Mouse (Mus musculus) left cerebral cortex, adult 8-10 months (tissue): ENCODE results near the gene Efcab12. TPM values are rescaled to one million over a fixed set of nuclear protein-coding genes. Genes with fewer than 3 reads are reported as not detected.
"Not testable (repeated sequence)": the region's sequence is repeated elsewhere in the genome, so short reads cannot be mapped to it uniquely, and the experiment has no call there.

ENCODE experiments used
- DNase-seq, 2 experiments: peaks; one replicate each; pipeline ENCODE4 v3.0.0; 2022; ENCODE audit warnings: low spot score in 2 of 2
- total RNA-seq, 4 experiments: library from RNA; stranded (reverse); gene quantifications; 2 replicates each; pipeline ENCODE4 v1.2.4; 2022

Gene Efcab12
- total RNA-seq, 4 experiments from 2014 or later = 4.3 to 5.4 (median 4.7) TPM

DNA sequence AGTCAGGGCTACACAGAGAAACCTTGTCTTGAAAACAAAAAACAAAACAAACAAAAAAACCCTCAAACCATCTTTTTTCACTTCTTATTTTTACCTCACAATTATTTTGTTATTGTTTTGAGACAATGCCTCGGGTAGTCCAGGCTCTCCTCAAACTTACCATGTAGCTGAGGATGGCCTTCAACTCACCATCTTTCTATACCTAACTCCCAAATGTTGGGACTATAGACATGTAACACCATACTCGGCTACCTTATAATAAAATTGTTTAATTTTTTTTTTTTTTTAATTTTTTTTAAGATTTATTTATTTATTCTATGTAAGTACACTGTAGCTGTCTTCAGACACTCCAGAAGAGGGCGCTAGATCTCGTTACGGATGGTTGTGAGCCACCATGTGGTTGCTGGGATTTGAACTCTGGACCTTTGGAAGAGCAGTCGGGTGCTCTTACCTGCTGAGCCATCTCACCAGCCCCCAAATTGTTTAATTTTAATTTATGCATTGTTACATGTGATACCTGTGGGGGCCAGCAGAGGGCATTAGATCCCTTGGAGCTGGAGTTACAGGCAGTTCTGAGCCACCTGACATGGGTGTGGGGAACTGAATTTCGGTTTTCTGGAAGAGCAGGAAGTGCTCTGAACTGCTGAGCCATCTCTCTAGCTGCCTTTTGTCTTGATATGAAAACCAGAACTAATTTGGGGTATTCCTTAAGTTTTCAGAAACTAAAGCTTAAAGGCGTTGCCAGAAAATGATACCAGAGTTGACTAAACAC, 8.6 kb upstream of the Efcab12 start:
- peak in 1 of 2 experiments; percentile 43 for DNase-seq

- DNase-seq = no peak
Measured at GRCm38 (mm10) chr6:115845006-115845405, 6.8 kb upstream of the Efcab12 start.

DNA sequence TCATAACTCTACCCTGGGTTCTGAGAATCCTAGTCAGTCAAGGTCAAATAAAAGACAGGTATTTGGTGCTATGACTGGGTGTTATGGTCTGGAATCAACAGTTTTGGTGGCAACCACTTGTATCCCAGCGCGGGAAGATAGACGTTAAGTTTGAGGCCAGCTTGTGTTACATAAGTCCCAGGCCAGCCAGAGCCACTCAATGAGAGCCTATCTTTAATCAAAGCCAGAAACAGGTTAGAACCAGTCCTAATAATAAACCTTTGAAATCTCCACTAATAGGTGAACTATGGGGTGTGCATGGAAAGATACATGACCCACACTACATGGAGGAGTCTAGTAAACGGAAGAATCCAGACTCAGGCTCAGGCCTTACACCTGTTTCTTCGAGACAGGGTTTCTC, 533 bp upstream of the Efcab12 start:
- DNase-seq = no peak

DNA sequence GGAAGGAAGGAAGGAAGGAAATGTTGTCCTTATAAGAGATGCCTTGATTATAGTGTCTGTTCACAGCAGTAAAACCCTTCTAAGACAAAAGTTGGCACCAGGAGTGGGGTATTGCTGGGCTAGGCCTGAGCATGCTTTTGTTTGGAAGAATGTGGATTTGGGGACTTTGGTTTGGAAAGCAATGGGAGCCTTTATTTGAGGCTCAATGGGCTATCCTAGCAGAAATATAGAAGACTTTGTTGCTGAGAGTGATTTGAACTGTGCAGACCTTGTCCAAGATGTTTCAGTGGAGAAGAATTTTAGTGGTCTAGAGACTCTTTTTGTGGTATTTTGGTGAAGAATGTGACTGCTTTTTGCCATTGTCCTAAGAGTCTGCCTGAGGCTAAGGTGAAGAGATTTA, 4.4 kb downstream of the Efcab12 start:
- no peak for DNase-seq

DNA sequence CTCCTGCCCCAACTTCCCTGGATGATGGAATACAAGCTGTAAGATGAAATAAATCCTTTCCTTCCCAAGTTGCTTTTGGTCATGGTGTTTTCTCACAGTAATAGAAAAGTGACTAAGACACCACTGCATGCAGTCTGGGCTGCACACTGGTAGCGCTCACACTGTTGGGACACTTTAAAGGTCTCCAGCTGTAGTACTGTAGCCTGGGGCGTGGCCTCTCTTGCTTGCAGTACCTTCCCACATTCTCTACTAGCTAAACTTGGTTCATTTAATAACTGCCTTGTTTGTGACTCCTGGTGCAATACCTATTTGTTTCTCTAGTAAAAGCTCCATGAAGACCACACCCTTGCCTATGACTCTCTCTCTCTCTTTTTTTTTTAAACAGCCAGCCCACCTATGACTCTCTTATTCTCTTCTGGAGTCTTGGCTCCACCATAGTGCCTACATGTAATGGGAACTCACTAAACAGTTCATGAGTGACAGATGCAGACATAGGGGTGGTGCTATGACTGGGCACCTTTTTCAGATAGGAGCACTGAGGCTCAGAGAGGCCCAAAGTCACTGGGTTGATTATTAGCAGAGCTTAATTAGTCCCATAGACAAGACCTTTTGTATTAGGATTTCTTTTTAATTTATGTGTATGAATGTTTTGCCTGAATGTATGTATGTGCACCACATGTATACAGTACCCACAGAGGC, 5.9 kb downstream of the Efcab12 start:
- DNase-seq = no peak

DNA sequence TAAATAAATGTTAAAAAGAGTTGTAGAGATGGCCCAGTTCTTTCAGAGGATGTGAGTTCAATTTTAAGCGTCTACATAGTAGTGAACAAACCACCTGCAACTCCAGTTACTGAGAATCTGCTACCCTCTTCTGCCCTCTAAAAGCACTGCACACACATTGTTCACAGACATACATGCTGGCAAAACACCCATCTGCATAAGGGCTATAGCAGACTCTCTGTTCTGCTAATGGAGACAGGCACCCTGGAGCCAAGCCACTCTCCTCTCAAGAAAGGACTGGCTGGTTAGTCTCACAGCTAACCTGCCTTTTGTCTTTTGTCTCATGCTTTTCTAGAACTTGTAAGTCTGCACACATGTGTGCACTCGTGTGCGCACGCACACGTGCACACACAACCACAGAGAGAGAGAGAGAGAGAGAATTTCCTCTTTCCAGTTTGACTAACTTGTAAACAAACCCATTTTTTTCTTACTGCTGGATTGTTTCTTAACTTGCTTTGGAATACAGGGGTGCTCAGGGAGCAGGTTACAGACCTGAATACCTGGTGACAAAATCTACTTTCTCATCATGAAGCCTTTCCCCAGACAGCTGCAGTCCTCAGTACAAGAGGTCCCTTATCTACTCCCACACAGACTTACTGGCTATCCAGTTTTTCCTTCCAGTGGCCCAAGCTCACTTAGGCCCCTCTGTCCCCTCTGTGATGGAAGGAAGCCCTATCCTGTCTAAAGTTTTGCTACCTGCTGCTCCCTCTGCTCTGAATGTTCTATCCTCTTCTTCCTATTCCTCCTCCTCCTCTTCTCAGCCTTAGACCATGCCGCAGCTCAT, 7.2 kb downstream of the Efcab12 start:
- no peak for DNase-seq

DNA sequence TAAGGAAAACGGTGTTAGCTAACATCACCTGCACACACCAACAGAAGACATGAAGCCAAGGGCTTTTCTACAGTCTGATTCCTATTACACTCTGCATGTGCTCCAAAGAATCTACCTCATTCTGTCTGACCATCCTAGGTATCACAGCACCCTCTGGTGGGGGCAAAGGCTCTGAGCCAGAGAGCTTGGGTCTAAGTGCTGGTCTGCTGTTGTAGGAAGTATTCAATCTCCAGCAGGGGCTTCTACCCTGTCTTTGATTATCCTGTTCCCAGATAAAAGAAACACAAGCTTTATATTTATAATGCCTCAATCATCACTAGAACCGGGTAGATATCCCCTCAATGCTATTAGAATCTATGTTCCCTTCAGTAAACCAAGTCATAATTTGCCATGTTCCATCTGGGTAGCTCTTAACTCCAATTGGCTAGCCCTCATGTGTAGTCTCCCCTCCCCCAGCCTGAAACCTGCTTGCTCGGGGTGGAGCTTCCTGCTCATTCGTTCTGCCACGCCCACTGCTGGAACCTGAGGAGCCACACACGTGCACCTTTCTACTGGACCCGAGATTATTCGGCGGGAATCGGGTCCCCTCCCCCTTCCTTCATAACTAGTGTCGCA, 14.3 kb downstream of the Efcab12 start:
- DNase-seq = not testable (repeated sequence)

DNA sequence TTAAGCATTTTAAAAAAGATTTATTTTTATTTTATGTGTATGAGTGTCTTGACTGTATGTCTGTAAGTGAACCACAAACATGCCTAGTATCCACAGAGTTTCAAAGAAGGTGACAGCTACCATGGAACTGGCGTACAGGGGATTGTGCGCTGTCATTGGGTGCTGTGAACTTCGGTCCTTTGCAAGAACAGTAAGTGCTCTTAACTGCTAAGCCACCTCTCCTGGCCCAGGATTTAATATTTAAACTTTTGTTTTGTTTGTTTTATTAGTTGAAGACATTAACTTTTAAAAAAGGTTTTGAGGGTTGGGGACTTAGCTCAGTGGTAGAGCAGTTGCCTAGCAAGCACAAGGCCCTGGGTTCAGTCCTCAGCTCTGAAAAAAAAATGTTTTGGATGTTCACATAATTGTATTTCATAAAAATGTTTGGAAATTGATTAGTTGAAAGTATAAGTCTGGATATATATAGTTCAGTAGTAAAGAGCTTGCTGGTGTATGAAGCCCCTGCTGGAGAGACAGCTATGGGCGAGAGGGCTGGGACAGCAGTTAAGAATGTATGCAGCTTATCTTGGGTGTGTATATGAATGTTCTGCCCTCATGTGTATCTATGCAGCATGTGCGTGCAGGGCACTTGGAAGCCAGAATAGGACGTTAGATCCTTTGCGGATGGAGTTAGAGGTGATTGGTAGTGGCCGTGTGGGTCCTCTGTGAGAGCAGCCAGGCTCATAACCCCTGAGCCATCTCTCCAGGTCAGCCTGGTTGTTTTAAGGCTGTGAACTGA, 16.8 kb downstream of the Efcab12 start:
- DNase-seq = no peak

GRCm38 (mm10) chr6:115818129-115818528, 20.1 kb downstream of the Efcab12 start:
- no peak for DNase-seq

DNA sequence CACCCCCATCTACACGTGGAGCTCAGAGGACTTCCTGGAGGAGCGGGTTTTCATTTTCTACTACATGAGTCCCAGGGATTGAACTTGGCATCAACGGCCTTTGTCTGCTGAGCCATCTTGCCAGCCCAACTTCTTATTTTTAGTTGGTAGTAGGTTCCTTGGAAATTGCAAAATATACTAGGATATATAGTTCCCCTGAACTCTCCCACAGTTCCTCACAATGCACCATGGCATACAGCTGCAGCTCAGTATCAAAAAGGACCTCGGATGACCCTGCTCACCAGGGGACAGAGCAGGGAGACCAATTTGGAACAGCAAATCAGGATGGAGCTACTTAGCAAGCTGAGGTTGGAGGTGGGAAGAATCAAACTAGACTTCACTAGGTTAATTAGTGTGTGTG, 23.2 kb downstream of the Efcab12 start:
- DNase-seq = no peak

DNA sequence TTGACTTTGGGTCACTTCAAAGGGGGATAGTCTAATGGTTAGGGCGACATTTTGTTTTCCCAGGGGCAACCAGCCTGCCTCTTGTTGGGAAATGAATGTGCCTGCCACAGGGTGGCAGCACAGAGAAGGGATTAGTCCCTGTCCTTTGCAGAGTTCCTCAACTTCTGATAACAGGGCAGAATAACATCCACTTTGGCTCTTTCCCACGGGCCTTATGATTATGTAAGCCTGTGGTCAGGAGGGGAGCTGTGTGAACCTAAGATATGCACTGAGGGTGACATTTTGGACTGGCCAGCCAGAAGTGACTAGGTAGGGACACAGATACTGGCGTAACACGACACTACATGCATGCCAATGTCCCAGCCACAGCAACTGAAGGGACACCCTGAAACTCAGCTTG, 24.1 kb downstream of the Efcab12 start:
- DNase-seq = no peak

- DNase-seq = no peak
Measured at GRCm38 (mm10) chr6:115811606-115812005, 26.6 kb downstream of the Efcab12 start.

DNA sequence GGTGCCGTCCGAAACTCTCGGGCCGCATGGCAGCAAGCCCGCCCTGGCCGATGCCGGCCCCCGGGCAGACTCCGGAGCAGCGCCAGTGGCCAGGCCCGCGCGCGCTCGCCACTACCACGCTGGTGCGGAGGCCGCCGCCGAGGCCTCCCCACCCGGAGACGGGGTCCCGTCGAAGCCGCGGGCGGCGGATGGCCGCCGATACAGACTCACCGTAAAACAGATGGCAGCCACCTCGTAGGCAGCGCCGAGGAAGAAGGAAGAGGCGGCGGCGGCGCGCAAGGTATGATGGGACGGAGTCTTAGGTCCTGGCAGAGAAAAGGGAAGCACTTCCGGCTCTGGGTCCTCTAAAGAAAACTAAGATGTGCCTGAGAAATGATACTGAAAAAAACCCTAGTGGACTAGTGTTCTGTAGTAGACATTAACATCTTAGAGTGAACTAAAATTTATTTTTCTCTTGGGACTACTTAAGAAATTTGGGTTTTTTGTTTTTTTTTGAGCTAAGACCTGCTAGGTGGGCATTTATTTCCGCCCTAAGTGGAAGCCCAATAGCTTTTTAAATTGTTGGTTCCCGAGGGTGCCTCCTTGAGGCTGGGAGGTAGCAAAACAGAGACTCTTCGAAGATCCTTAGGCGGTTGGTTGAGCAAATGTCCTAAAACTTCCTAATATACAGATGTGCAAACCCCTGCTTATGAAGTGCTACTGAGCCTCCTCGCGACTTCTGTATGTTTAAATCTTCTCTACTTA, 29.6 kb downstream of the Efcab12 start, which contains the start of gene Rpl32:
Rpl32 (minus strand) TSS at position 260 of the 744 bp plus-strand sequence.
- DNase-seq = peak; percentile 77 to 83

GRCm38 (mm10) chr6:115808196-115808487, 30.1 kb downstream of the Efcab12 start:
- no peak for DNase-seq

DNA sequence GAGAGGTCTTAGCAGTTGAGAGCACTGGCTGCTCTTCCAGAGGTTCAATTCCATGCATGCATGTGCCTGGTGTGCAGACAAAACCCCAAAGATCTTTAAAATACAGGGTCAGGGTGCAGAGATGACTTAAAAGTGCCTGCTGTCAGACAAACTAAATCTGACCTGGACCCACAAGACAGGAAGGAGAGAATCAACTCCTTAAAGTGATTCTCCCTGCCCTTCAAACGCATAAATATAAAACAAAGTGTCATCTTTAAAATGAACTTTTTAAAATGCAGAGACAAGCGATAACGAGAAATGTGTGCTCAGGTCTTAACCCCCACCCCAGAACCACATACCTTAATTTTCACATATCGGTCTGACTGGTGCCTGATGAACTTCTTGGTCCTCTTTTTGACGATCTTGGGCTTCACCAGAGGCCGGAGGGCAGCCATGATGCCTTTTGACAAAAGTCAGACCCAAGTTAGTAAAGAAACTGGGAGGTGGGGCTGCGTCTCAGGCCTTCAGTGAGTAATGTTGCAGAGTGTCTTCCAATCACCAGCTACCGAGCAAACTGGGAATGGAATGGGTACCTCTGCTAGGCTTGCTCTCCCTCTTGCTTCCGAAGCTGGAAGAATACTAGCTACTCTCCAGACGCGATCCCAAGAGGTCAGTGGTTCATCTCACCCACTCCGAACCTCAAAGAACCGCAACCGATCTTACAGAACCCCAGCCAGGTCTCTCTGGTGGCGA, 30.6 kb downstream of the Efcab12 start:
- DNase-seq = no peak

DNA sequence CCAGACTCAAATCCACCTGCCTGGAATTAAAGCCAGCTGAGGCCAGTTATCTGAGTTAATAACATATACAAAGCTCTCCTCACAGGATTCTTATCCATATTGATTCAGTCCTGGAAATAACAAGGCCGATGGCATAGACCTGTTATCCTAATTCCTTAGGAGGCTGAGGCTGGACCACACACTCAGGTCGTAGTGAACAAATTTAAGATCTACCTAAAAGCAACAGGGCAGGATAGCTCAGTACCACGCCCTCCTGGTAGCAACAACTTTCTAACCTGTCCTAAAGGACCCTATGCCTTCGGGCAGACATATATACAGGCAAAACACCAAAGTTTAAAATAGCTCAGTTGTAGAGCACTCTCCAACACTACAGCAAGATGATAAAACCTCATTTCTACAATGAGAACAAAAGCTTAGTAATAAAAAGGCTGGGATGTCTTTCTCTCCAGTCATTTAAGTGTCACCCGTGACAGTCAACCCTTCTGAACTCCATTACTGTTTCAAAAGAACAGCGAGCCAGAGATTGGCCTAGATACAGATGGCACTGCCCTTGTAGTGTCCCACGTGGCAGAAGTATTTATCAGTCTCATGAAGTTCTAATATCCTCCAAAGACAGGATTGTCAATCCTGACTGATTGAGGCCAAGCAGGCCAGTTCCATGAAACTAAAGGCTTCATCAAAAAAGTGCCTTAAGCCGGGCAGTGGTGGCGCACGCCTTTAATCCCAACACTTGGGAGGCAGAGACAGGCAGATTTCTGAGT, 33.6 kb downstream of the Efcab12 start:
- DNase-seq = no peak

GRCm38 (mm10) chr6:115803541-115804382, 34.5 kb downstream of the Efcab12 start:
- DNase-seq = peak in 1 of 2 experiments; percentile 65

DNA sequence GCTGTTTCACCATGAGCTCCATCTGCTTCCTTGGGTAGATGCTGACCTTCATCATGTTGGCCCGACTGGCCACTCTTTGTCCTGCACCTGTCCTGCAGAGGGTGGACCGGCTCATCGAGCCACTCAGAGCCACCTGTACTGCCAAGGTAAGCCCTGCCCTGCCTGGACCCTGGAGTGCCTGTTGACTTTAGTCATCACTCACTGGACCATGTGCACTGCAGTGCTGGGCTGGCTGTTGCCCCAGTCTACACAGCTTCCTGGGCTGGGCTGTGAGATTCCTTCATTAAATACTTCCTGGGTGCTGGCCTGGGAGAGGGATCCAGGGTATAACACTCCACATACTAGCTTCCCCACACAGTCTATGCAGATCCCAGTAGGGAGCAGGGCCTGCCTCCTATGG, 36.4 kb downstream of the Efcab12 start:
- DNase-seq = no peak
